Mouse (Mus musculus): Measurements from ENCODE around the gene Cyp2d10. TPM values are rescaled to one million over a fixed set of nuclear protein-coding genes. Genes with fewer than 3 reads are reported as not detected.
"Not testable (repeated sequence)": the region's sequence is repeated elsewhere in the genome, so short reads cannot be mapped to it uniquely, and the experiment has no call there.

Gene Cyp2d10
- total RNA-seq, 2 experiments from 2014 or later = not detected

DNA sequence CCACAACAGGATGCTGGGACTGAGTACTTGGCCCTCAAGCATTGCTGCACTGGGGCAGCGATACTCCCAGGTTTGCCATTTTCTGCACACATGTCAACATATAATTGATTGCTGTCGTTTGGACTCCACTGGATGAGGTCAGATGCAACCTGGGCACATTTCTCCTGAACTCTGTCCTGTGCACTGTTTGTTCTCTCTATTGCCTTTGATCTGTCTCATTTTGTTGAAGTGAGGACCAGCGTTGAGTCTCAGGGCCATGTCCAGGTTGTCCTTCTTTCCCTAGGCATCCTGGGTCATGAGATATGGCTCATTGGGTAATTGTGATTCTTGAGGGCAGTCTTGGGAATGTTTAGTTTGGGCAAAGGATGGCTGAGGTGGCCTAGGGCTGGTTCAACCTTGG is 11.0 kb downstream of the Cyp2d10 start:
- not testable (repeated sequence) for DNase-seq

DNA sequence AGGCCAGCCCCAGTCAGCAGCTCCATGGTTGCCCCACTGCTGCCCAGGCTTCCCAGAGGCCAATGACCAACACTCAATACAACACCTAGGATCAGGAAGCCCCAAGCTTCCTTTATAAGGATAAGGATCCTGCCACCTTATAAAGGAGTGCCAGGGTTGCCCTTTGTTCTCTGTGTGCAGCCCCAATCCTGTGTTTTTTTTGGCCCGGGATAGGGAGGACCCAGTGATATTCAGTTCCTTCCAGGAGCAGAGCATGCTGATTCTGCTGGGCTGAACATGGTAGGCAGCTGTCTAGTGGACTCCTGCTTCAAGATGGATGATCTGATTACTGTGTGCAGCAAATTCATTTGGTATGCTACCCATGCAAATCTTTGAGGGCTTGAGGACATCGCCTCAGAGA is 13.1 kb downstream of the Cyp2d10 start, which contains the start of gene Cyp2d11:
Cyp2d11 (minus strand) TSS at position 101 of the 400 bp plus-strand sequence.
- DNase-seq = not testable (repeated sequence)

DNA sequence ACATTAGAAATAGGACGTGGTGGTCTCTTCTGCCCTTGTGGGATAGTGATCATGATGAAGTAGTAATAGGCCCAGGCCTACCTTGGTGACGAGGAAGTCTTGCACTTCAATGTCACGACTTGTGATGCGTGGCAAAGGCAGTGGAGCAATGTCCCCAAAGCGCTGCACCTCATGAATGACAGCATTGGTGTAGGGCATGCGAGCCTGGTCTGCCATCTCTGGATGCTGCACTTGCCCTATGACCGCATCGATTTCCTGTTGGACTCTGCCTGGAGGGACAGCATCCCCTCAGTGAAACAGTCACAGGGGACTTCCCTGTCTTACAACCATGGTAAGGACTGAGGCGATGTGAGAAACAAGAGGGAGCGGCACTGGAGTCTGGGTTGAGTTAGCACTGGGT is 17.1 kb downstream of the Cyp2d10 start:
- DNase-seq = not testable (repeated sequence)

DNA sequence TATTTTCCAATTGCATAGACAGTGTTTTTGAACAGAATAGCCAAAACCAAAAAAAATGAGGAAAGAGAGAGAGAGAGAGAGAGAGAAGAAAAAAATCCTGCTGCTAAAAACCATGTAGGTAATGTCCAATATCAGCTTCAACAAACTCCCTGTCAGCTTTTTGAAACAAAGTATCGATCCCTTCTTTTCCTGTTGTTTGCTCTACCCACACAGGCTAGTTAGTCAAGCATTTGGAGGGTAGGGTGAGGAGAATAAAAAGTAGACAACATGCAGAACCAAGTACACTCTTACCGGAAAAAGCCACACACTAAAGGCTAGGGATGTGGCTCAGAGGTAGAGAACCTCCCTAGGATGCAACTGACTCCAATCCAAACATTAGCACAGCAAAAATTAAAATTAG is 21.3 kb downstream of the Cyp2d10 start:
- DNase-seq = no peak

DNA sequence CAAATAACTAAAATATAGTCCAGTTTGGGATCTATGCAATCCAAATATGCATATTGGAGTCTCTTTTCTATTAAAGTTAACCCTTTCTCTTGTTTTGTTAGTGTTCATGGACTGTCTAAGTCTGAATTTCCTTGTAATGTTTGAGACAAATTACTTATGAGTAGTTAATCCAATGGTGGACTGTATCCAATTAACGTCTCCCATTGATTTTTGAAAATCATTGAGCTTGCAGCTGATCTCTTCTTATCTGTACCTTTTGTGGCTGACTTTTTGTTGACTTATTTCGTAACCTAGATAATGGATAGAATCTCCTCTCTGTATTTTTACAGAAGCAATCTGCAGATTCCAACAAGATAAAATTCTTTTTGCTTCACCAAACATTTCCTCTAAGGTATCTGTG is 24.6 kb downstream of the Cyp2d10 start:
- DNase-seq = no peak

DNA sequence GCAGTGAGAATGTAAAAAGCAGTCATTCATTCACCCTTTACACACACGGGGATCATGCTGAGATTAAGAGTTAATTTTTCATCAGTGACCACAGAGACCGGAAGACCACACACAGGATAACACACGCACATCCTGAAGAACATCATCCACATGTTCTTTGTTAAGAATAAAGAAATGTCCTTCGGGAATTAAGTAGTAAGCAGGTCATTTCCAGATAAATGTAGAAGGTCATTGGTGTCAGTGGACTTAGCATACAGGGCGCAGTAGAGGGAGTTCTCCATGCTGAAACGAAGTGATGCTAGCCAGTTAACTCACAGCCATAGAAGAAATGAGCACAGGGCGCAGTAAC is 26.3 kb downstream of the Cyp2d10 start:
- DNase-seq = no peak

DNA sequence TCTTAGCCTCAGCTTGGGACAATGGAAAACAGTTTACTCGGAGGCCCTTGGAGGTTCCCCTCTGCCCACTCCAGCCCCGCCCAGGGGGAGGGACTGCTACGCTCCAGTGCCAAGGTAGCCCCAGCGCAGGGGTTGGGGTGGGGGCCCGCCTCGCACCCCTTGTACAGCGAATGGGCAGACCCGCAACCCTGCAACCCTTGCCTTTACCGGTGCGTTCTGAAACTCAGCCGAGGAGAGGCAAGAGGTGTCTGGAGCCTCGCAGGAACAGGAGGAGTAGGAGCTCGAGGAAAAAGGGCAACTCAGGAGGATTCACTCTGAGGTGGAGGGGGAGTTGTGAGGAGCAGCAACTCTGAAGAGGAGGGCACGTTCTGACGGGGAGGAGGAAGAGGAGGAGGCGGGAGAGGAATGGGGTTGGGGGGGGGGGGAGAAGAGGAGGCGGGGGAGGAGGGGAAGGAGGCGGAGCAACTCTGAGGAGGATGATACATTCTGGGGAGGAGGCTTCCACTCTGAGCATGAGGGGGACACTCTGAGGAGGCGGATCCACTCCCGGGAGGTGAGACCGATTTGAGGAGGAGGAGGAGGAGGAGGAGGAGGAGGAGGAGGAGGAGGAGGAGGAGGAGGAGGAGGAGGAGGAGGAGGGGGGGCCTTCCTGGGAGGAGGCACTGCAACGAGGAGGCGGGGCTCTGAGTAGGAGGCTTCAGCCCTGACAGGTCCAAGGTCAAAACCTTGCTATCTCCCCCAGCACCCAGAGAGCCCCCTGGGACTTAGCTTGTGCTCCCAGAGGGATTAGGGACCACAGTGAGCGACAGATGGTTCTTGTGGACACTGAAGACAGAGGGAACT is 26.9 kb downstream of the Cyp2d10 start, which contains the start of gene Cyp2d22:
Cyp2d22 (minus strand) TSS at position 390 of the 843 bp plus-strand sequence.
- DNase-seq = peak; percentile 81 to 82

DNA sequence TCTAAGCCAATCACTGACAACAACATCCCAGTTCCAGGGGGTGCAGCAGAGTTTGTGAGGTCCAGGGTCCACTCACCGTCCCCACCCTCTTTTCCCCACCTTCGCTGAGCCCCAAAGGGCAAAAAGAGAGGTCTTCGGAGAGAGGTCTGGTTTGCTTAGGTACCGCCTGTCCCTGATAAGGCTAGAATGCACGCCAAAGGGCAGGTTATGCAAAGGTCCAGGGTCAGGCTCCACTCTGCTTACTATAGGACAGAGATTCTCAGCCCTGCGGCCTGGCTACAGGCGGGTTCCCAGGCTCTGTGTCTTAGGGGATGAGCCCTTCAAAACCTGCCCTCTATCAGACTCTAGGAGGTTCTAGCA is 27.5 kb downstream of the Cyp2d10 start:
- DNase-seq = no peak

DNA sequence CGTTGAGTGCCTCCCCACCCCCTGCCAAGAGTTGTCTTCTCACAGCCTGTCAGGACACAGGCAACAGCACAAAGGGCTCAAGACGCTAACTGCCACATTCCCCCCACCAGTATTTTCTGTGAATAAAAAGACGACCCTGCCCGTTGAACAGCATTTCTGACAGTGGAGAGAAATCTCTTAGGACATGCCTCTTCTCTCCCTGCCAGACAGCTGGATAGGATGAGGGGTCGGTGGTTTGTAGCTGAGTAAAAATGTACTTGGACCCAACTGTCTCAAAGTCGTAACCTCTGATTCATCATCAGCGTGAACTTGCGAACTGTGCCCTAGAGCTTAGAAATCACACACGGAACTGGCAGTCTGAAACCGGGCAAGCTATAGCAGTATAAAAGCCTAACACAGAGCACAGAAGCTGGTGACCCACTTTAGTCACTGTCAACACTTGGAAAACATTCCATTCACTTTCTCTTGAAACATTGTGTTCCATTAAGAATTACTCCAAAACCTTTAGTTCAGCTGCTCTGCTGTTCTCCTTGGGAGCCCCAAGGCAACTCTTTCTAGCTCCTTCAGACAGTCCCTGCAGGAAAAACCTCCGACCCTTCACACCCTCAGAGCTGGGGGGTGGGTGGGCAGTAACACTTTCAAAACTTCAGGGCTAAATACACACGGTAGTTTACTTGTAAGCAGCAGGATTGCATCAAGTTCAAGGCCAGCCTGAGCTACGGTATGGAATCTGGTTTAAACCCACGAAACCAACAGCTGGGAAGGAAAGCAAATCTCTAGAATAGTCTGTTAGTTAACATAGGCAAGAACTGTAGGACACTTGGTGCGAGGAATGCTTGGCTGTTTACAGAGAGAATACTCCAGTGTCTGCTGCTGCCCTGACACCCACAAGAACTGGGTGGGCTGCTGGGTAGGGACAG is 28.5 kb downstream of the Cyp2d10 start:
- peak; percentile 56 to 63 for DNase-seq

DNA sequence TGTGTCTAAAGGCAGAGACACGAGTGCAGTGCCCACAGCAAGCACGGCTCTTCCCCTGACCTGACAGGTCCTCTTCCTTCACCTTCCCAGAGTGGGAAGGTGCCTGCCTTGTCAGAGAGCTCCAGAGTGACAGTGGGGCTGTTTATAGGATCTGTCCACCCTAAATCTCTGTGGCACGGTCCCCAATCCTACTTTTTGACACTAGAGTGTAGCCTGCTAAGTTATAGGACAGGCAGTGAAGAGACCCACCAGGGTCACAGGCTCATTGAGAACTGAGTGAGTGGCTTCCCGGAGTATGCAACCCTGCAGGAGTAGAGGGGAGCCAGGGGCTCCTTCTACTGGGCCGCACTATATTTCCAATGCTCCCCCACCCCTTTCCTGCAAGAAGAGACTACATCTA is 29.3 kb downstream of the Cyp2d10 start:
- DNase-seq = no peak

DNA sequence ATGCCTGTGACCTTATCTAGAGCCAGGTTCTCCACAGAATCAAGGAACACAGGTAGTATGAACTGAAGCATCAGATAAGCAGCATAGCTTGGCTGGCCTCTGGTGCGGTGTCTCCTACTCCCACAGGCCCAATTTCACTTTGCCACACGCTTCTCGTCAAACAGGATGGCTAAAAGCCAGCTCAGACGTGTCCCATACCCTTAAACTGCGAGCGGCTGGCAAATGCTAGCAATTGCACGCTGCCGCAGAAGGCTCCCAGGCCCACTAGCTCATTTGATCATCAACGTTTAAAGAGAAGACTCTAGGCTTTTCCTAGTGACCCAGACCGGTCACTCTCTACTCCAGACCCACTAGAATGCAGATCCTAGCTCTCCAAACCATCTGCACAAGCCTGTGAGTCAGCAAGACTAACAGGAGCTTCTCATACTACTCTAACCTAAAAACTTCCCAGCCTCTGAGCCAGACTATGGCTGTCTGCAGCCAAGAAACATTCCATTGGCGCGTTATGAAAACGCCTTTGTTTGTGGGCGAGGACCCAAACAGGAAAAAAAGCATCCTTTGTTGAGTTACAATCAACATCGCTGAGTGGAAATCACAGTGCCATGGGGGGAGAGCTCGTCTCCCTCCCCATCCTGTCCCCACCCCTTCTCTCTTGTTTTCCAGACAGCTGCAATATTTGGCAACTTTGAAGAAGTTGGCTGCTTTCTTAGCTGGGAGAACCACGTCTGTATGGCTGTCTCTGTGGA is 30.4 kb downstream of the Cyp2d10 start:
- DNase-seq = peak; percentile 86 to 93

DNA sequence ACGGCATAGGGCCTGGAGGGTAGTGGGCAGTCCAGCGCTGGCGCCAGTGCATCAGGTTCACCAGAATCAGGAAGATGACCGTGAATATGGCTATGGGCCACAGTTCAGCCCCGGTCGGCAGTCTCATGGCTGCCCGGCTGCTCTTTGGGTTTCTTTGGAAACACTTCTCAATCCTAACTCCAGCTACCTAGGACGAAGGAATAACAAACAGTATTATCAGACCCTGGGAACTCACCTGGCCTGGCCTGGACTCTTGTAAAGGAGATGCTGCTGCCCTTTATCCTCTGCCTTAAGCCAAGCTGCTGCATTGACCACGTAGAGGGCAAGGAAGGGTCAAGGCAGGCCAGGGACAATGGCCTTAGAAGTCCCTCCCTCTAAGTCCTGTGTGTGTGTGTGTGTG is 31.1 kb downstream of the Cyp2d10 start:
- DNase-seq = peak in 1 of 2 experiments; percentile 19

DNA sequence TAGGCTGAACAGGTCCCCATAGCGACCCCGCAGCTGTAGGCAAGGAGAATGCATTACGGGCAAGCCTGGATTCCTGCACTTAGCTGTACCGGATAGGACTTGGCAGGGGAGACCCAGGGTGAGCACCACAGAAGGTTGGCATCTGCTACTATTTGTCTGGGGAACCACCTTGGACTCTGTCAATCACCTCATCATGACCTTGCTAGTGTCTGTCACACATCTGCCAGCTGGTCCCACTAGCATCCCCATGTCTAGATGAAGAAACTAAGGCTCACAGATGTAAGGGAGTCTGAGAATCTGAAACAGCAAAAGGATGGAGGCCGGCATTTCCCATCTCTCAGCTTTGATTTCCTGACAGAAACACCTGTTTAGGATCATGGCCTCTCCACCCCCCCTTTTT is 32.6 kb downstream of the Cyp2d10 start:
- no peak for DNase-seq

DNA sequence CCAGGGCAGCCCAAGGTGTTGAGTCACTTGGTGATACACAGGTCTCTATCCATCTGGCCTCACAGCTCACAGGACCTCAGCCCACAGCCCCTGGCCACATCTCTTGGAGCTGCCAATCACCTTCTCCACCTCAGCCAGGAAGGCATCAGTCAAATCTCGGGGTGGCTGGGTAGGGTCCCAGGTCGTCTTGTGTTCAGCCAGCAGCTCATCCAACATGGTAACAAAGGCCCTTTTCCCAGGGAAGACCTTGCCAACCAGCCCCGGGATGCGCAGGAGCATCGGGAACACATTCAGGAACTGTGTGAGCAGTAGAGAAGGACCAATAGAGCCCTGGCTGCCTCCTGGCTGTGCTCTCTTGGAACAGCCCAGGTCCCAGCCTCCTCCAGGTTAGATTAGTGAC is 34.0 kb downstream of the Cyp2d10 start:
- DNase-seq = peak in 1 of 2 experiments; percentile 5

DNA sequence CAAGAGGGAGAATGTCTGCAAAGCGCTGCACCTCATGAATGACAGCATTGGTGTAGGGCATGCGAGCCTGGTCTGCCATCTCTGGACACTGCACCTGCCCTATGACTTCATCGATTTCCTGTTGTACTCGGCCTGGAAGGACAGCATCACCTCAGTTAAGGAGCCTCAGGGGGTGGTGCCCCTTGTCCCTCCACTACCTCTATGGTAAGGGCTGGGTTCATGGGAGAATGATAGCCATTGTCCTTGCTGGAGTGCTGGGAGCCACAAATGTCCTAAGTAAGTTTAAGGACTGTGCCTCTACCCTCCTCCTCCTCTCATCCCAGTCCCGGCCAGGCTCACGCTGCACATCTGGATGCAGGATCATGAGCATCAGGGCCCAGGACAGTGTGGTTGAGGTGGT is 34.5 kb downstream of the Cyp2d10 start:
- DNase-seq = peak in 1 of 2 experiments; percentile 5

DNA sequence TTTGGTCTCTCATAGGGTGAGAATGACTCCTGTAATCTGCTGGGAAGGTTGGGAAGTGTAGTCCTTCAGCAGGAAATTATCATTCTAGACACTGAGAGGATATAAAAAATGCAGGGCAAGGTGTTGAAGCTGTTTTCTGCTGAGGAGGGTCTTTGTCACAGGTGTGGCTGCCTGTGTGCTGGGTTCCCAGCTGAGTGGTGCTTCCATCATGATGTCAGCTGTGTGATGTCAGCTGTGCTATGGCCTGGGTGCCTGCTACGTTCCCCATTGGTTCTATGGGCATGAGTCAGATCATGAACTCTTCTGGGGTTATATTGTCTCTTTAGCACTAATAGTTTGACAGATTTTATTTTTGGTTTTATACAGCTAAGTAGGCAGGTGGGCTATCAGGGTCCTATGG is 38.1 kb downstream of the Cyp2d10 start:
- no peak for DNase-seq

DNA sequence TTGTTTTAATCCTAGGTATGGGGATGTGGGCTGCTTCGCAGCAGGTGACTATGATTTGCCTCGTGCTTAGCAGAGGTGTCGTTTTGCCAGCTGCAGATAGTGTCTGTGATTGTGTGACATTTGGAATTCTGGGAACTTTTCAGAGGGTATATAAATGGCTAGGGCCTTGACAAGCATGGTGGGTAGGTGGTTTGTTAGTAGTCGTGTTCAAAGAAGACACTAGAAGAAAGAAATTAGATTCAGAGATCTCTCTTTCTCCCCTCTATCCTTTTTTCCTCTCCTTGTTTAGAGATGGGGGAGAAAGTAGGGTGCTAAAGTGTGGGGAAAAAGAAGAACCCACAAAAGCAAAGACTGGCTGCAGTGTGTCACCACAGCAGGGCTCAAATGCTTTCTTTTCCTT is 38.8 kb downstream of the Cyp2d10 start:
- DNase-seq = no peak

DNA sequence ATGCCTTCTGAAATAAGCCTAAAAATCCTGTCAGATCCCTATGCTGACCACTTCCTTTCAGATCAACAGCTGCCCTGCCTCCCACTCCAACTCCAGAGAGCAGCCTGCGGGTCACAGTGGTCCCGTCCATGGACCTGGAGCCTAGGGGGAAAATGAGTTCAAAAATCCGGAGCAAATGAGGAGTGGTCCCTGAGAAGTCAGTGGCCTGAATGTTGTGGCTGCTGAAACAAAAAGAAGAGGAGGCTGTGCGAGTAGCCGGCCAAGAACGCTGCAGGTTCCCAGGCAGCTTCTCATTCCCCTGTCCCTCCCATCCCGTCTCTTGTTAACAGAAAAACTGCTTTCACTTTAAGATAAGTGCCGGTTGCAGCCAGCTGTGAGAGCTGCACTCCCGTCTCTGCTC is 42.4 kb downstream of the Cyp2d10 start:
- DNase-seq = not testable (repeated sequence)

DNA sequence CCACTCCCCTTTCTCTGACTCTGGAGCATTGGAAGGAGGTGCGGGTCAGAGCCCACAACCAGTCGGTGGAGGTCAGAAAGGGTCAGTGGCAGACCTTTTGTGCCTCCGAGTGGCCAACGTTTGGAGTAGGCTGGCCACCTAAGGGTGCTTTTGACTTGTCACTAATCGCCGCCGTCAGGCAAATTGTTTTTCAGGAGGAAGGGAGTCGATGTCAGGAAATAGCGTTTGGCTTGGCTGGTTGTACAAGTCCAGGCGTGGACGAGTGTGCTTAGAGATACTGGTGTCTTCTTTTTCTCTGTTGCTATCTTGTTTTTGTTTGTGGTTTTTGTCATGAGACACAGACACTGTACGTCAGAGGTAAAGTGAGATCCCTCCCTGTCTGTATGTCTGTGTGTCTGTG is 43.2 kb downstream of the Cyp2d10 start:
- not testable (repeated sequence) for DNase-seq

DNA sequence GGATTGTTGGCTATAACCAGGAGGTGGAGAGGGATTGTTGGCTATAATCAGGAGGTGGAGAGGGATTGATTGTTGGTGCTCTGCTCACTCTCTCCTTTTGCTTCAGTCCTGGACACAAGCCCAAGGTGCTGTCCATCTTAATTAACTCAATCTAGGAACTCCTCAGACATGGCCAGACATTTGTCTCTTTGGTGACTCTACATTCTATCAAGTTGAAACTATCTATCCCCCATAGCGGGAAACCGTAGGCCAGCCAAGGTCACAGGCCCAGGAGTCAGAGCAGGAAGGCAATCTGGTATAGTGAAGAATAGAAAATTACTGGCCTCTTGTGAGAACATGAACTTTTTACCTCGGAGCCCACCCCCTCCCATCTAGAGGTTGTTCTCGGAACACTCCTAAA is 44.8 kb downstream of the Cyp2d10 start:
- DNase-seq = peak in 1 of 2 experiments; percentile 36

DNA sequence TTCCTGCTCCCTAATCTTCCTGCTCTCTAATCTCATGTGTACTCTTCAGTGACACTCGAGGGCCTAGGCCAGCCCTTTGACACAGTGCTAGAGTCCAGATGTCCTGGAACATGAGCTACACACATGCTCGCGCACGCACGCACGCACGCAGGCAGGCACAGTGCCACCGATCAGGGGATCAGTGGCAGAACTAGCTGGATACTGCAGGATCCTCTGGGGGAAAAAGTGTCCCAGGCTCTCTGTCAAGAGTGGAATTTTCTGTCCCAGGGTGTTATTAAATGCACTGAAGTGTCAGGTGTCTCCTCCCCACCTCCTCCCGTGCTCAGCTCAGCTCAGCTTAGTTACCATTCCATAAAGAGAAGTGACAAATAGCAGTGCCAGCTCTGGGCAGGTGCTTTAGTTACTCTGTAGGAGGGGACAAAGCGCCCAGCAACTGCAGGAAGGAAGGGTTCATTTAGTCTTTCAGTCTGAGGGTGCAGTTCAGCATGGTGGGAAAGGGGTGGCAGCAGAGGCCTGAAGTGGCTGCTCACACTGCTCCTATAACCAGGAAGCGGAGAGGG is 45.5 kb downstream of the Cyp2d10 start:
- no peak for DNase-seq
